Mouse (Mus musculus) thymus, adult 2 months (tissue): ENCODE measurements at regions not wholly inside any gene's neighbourhood (a gene's known extent, or its start where the extent isn't known, plus 50 kb on each side); places are given as distances from the start of the nearest gene placed in this dataset.

Source experiments
- DNase-seq: peaks from one replicate; pipeline ENCODE4 v3.0.0; 2021
- H3K27ac ChIP-seq: fragments of 200-500 bp; 2 replicates; pipeline ENCODE4 v1.5.1; 2012; ENCODE audit warnings: low read length, control low read depth; ENCODE audit not compliant: control insufficient read depth, insufficient read depth
- H3K27me3 ChIP-seq: fragments of 200-500 bp; 2 replicates; pipeline ENCODE4 v1.6.1; 2012; ENCODE audit warnings: mild to moderate bottlenecking, low read length, moderate library complexity, mixed read lengths; ENCODE audit not compliant: control insufficient read depth, insufficient read depth
- H3K36me3 ChIP-seq: fragments of 200-500 bp; 2 replicates; pipeline ENCODE4 v1.6.1; 2012; ENCODE audit warnings: mild to moderate bottlenecking, low read length, moderate library complexity; ENCODE audit not compliant: control insufficient read depth, insufficient read depth
- H3K4me1 ChIP-seq: fragments of 200-500 bp; replicated peaks from 2 replicates; pipeline ENCODE4 v1.6.1; 2012; ENCODE audit warnings: low read length; ENCODE audit not compliant: control insufficient read depth, insufficient read depth
- H3K4me3 ChIP-seq: fragments of 200-500 bp; 2 replicates; pipeline ENCODE4 v1.5.1; 2012; ENCODE audit warnings: mild to moderate bottlenecking, low read length, control low read depth, moderate library complexity; ENCODE audit not compliant: control insufficient read depth, insufficient read depth
- CTCF ChIP-seq: fragments of 200-500 bp; IDR thresholded peaks from 2 replicates; pipeline ENCODE4 v1.5.1; 2012; ENCODE audit warnings: mild to moderate bottlenecking, control low read depth, low read length, moderate library complexity, borderline replicate concordance; ENCODE audit not compliant: control insufficient read depth, poor library complexity, insufficient read depth; ENCODE audit errors: extremely low read depth
- POLR2A ChIP-seq: fragments of 200-500 bp; IDR thresholded peaks from 2 replicates; pipeline ENCODE4 v1.6.1; 2012; ENCODE audit warnings: mild to moderate bottlenecking, low read length, control low read depth, moderate library complexity; ENCODE audit not compliant: control insufficient read depth, poor library complexity, insufficient read depth; ENCODE audit errors: extremely low read depth
- WGBS: fragments of 180-500 bp; shearing (Covaris S2); methylation state at CpG from one replicate; pipeline ENCODE4 v1.1.7; 2018; 5-methylcytosine and 5-hydroxymethylcytosine counted together

DNA sequence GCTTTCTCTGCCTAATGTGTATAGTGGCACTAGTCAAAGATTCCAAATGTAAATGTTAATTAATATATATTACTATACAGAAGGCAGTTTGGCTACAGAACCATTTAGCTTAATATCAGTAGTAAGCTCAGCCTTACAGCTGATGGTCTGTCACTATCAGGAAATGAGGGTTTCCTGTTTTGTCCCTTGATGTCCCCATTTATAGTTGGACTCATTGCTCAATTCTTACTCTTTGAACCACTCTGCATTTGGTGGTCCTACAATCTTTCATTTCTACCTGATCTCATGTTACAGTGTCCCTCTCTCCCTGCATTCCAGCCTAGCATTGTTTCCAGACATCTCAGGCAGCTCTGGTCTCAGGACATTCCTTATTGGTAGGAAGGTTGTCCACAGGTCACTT is 188.8 kb upstream of the Tank start:
- H3K4me1 ChIP-seq, result no peaks in the 10 kb centered on the region

DNA sequence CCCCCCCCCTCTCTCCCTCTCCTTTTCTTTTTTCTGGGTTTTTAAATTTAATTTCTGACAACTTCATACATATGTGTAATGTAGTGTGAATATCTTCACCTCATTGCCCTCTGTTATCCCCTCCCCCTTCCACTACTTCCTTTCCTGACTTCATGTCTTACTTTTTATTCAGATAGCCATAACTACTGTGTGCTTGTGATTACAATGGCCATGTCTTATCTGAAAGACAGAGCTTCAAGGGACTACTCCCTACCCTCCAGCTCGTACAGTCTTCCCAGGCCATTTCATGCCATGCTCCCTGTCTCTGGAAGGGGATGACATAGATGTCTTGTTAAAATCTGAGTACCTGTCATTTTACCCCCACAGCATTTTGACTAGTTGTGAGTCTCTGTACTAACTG is 189.2 kb upstream of the Tank start:
- Histone ChIP-seq H3K27me3 (no peaks in the 10 kb centered on the region), H3K4me3 (no peak overlapping the region), H3K36me3 (no peaks in the 10 kb centered on the region), H3K27ac (no peak overlapping the region), H3K4me1 (no peaks in the 10 kb centered on the region)
- 83% methylated on average over 1 of the region's 1 CpGs for WGBS
- TF ChIP-seq POLR2A (no peak), CTCF (no peak)
- DNase-seq, result no peak

More for the DNA sequence above, 188.8 kb upstream of the Tank start:
- Histone ChIP-seq H3K4me3 (no peak overlapping the region), H3K27me3 (no peaks in the 10 kb centered on the region), H3K27ac (no peak overlapping the region), H3K36me3 (no peaks in the 10 kb centered on the region)
- TF ChIP-seq POLR2A, result no peak
- no peak for TF ChIP-seq CTCF
- no peak for DNase-seq

DNA sequence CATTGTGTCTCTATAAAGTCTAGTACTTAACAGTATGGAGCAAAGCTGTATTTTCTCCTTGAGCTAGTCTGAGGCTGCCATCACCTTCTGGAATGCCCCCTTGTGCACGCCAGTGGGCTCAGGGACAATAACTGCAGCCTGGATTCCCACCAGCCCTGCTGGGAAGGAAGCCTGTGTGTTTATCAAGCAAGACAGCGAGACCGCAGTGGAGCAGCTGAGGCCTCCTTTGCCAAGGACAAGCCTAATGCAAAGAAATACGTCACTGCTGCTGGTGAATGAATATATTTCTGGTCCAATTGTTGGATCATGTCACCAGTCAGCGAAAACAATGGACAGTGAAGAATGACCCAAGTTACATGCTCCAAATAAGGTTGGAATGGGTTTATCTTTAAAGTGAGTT is 190.8 kb upstream of the Tank start:
- no peaks in the 10 kb centered on the region for H3K27me3 ChIP-seq
- H3K27ac ChIP-seq, result no peak overlapping the region
- 90% methylated on average over 5 of the region's 5 CpGs for WGBS
- no peaks in the 10 kb centered on the region for H3K36me3 ChIP-seq
- no peak for DNase-seq
- no peaks in the 10 kb centered on the region for H3K4me1 ChIP-seq
- TF ChIP-seq CTCF (no peak), POLR2A (no peak)
- H3K4me3 ChIP-seq, result no peak overlapping the region

DNA sequence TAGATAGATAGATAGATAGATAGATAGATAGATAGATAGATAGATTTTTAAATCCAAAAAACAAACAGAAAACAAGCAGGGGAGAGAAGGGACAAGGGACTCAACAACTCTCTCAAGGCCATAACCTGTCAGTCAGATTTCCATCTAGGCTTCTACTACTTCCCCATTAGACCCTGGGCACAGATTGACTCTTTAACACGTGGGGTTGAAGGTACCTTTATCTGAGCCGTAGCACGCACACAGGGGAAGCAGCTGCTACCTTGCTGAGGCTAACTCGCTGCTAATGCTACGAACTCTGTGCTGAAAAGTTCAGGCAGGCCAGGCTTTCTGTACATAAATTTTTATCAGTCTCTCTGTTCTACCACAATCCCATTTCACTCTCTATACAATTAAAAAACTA is 191.4 kb upstream of the Tank start:
- H3K36me3 ChIP-seq, result no peaks in the 10 kb centered on the region
- TF ChIP-seq POLR2A (no peak), CTCF (no peak)
- H3K27me3 ChIP-seq, result no peaks in the 10 kb centered on the region
- H3K4me3 ChIP-seq, result no peak overlapping the region
- H3K27ac ChIP-seq, result no peak overlapping the region
- no peaks in the 10 kb centered on the region for H3K4me1 ChIP-seq
- no peak for DNase-seq
- 58% methylated on average over 5 of the region's 5 CpGs for WGBS

DNA sequence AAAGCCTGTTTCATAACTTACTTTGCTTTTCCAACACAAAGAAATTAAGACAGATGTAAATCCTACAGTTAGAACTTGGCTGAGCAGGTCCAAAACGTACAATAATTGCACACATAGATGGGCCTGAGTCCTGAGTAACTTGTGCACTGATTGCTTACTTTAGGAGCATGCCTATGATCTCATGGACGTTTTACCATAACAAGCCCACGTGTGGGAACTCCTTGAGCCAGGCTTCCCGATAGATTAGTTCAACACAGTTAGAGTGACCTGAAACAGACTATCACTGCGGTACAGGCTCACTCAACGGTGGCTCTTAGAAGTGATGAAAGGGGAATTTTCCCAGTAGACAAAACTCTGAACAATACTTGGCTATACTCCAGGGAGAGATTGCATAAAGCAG is 193.9 kb upstream of the Tank start:
- no peaks in the 10 kb centered on the region for H3K4me1 ChIP-seq
- no peak overlapping the region for H3K4me3 ChIP-seq
- TF ChIP-seq CTCF (no peak), POLR2A (no peak)
- H3K36me3 ChIP-seq, result no peaks in the 10 kb centered on the region
- no peak for DNase-seq
- WGBS, result 93% methylated on average over 6 of the region's 6 CpGs
- H3K27me3 ChIP-seq, result no peaks in the 10 kb centered on the region
- no peak overlapping the region for H3K27ac ChIP-seq

DNA sequence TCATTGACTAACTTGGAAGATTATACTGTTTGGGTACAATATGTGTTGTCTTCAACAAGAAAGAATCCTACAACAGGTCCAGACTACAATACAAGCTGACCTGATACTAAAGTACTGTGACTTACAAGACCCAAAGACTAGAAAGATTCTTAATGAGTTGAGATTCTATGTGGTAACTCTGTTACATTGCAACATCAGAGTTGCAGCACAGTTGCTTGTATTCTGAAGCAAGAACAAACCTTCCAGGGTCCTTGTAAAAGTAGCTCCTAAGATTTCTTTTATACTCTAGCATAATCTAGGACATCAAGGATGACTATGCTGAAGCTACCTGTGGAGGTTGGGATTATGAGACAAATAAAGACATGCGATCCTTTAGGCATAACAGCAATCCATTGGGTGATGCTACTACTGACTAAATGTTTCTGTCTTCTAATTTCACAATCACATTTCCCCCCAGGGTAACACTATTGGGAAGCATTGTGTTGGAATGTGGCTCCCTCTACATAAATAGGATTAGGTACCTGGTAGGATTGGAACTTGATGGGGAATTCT is 194.6 kb upstream of the Tank start:
- H3K36me3 ChIP-seq, result no peaks in the 10 kb centered on the region
- no peaks in the 10 kb centered on the region for H3K4me1 ChIP-seq
- no peaks in the 10 kb centered on the region for H3K27me3 ChIP-seq
- H3K27ac ChIP-seq, result no peak overlapping the region
- WGBS, result 100% methylated on average over 1 of the region's 1 CpGs
- no peak for DNase-seq
- no peak for TF ChIP-seq POLR2A
- no peak overlapping the region for H3K4me3 ChIP-seq

DNA sequence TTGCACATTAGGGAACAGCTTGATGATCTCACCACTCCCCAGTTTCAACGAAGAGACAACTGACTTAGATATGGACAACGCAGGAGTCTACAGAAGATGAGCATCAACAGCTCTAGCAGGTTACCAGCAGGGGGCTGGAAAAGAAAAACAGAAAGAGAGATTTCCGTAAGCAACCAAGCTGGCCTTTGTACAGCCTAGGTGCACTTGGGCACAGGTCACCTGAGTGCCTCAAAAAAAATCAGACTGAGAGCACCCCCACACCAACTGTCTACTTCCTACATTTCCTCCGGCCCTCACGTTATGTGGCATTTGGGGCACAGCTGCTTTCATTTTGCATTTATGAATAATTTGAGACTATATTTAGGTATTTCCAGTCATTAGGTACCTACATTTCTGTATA is 199.3 kb upstream of the Tank start:
- no peaks in the 10 kb centered on the region for H3K27me3 ChIP-seq
- H3K4me1 ChIP-seq, result no peaks in the 10 kb centered on the region
- H3K36me3 ChIP-seq, result no peaks in the 10 kb centered on the region
- TF ChIP-seq CTCF (no peak), POLR2A (no peak)
- H3K4me3 ChIP-seq, result no peak overlapping the region
- no peak overlapping the region for H3K27ac ChIP-seq
- 35% methylated on average over 5 of the region's 5 CpGs for WGBS
- no peak for DNase-seq
